Mouse (Mus musculus) left cerebral cortex, postnatal 14 days (tissue): ENCODE data around the gene Dpm3. TPM values are rescaled to one million over a fixed set of nuclear protein-coding genes. Genes with fewer than 3 reads are reported as not detected.

ENCODE experiments used
- DNase-seq, 2 experiments: peaks; one replicate each; pipeline ENCODE4 v3.0.0; 2021 to 2022; ENCODE audit warnings: low spot score in 2 of 2, mixed read lengths in 1 of 2
- intact Hi-C: fragments of 180-260 bp; cut with DNase I; formaldehyde crosslinking; loops from one replicate; pipeline ENCODE4 v1.15.1; 2025
- total RNA-seq, 2 experiments: library from RNA; stranded (reverse); gene quantifications; 2 replicates each; pipeline ENCODE4 v1.2.3; 2021

Dpm3 gene
- total RNA-seq, 2 experiments from 2014 or later, result 50.8 to 53.0 TPM

GRCm38 (mm10) chr3:89282291-89282643 lies 23.1 kb downstream of the Dpm3 start:
- intact Hi-C loops, result loop anchor here (1.0 kb wide), 1 partner anchor 32 kb away; no protein-coding TSS in a partner anchor

GRCm38 (mm10) chr3:89284261-89284660 lies 25.1 kb downstream of the Dpm3 start:
- intact Hi-C loops, result no loop called here
- no peak for DNase-seq

More at GRCm38 (mm10) chr3:89282291-89282643, 23.1 kb downstream of the Dpm3 start:
- no peak for DNase-seq

- intact Hi-C loops, result no loop called here
- DNase-seq, result no peak
These were observed 26.4 kb downstream of the Dpm3 start for GRCm38 (mm10) chr3:89285526-89285925.

- DNase-seq, result no peak
- intact Hi-C loops, result no loop called here
These were observed 28.1 kb downstream of the Dpm3 start for GRCm38 (mm10) chr3:89287286-89287685.

GRCm38 (mm10) chr3:89288503-89288928 lies 29.4 kb downstream of the Dpm3 start:
- DNase-seq, result no peak
- intact Hi-C loops, result no loop called here

- intact Hi-C loops, result no loop called here
These were observed 32.7 kb downstream of the Dpm3 start for GRCm38 (mm10) chr3:89291874-89292273.

GRCm38 (mm10) chr3:89292303-89292702 lies 33.1 kb downstream of the Dpm3 start:
- intact Hi-C loops, result no loop called here

More at GRCm38 (mm10) chr3:89291874-89292273, 32.7 kb downstream of the Dpm3 start:
- DNase-seq, result no peak

GRCm38 (mm10) chr3:89293247-89293918 lies 34.2 kb downstream of the Dpm3 start:
- intact Hi-C loops, result no loop called here
- DNase-seq, result no peak

More at GRCm38 (mm10) chr3:89292303-89292702, 33.1 kb downstream of the Dpm3 start:
- no peak for DNase-seq

GRCm38 (mm10) chr3:89294195-89294594 lies 35.0 kb downstream of the Dpm3 start:
- intact Hi-C loops, result no loop called here
- DNase-seq, result no peak

GRCm38 (mm10) chr3:89295685-89296230 lies 36.6 kb downstream of the Dpm3 start:
- intact Hi-C loops, result no loop called here
- no peak for DNase-seq

GRCm38 (mm10) chr3:89296761-89297396 lies 37.7 kb downstream of the Dpm3 start:
- peak in 1 of 2 experiments; percentile 36 for DNase-seq
- intact Hi-C loops, result no loop called here

GRCm38 (mm10) chr3:89298908-89299307 lies 39.8 kb downstream of the Dpm3 start:
- DNase-seq, result no peak
- intact Hi-C loops, result no loop called here

GRCm38 (mm10) chr3:89299499-89299898 lies 40.3 kb downstream of the Dpm3 start:
- intact Hi-C loops, result no loop called here
- DNase-seq, result peak; percentile 40 to 63

GRCm38 (mm10) chr3:89300071-89300470 lies 40.9 kb downstream of the Dpm3 start:
- intact Hi-C loops, result no loop called here
- DNase-seq, result no peak

GRCm38 (mm10) chr3:89300514-89300913 lies 41.4 kb downstream of the Dpm3 start:
- intact Hi-C loops, result no loop called here
- no peak for DNase-seq

GRCm38 (mm10) chr3:89304440-89304839 lies 45.3 kb downstream of the Dpm3 start:
- intact Hi-C loops, result no loop called here
- DNase-seq, result no peak

- no peak for DNase-seq
- intact Hi-C loops, result no loop called here
These were observed 45.9 kb downstream of the Dpm3 start for GRCm38 (mm10) chr3:89305105-89305504.

- no peak for DNase-seq
- intact Hi-C loops, result no loop called here
These were observed 46.6 kb downstream of the Dpm3 start for GRCm38 (mm10) chr3:89305551-89306325.

- DNase-seq, result peak in 1 of 2 experiments; percentile 67
- intact Hi-C loops, result no loop called here
These were observed 48.9 kb downstream of the Dpm3 start for GRCm38 (mm10) chr3:89308089-89308488.

GRCm38 (mm10) chr3:89314340-89314739 lies 55.2 kb downstream of the Dpm3 start:
- intact Hi-C loops, result no loop called here
- DNase-seq, result no peak
